Mouse (Mus musculus) granulocyte monocyte progenitor cell, adult 5-6 weeks (primary cell): ENCODE data around the gene Ift57. TPM values are rescaled to one million over a fixed set of nuclear protein-coding genes. Genes with fewer than 3 reads are reported as not detected.
A peak's percentile ranks its signal among the peaks of the same experiment; 100 is the strongest.

Source experiments
- ATAC-seq: replicated peaks from 2 replicates; pipeline ENCODE4 v1.8.0; 2016; ENCODE audit warnings: mild to moderate bottlenecking, moderate TSS enrichment, inconsistent platforms; ENCODE audit not compliant: poor library complexity, severe bottlenecking
- total RNA-seq, 2 experiments: library from RNA; stranded (forward) in 1 of 2; stranded (reverse) in 1 of 2; fragments of 200-712, 200-1000 nt in 1 of 2; fragments of >200 nt in 1 of 2; fragmentation: Nextera tagmentation in 1 of 2; gene quantifications; 2 replicates each; pipeline ENCODE4 v1.2.3; 2014 to 2017

Gene Ift57
- total RNA-seq, 2 experiments from 2014 or later = 28.8 to 48.5 TPM

DNA sequence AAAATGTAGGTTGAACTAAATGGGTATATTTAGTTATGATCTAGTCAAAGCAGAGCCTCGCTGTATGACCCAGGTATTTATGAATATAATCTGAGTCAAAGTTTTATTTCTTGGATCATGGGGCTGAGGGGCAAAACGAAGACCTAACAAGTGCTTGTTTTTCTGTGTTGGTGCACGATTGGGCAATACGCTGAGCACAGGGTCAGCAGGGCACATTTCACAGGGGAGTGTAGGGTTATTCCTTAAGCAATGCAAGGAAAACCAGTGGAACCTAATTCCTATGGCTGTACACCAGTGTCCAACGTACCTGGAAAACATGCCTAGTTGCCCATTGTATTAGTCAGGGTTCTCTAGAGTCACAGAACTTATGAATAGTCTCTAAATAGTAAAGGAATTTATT is 88.7 kb downstream of the Ift57 start:
- no peak for ATAC-seq

GRCm38 (mm10) chr16:49790575-49791465 is 91.8 kb downstream of the Ift57 start:
- ATAC-seq = peak; percentile 80

- ATAC-seq = peak; percentile 67
Measured at GRCm38 (mm10) chr16:49792446-49792878, 93.4 kb downstream of the Ift57 start.

GRCm38 (mm10) chr16:49793596-49793995 is 94.6 kb downstream of the Ift57 start:
- no peak for ATAC-seq

GRCm38 (mm10) chr16:49796271-49796670 is 97.2 kb downstream of the Ift57 start:
- 0 out of 2 replicates have a peak, but pooled peaks have one; percentile 8 for ATAC-seq

DNA sequence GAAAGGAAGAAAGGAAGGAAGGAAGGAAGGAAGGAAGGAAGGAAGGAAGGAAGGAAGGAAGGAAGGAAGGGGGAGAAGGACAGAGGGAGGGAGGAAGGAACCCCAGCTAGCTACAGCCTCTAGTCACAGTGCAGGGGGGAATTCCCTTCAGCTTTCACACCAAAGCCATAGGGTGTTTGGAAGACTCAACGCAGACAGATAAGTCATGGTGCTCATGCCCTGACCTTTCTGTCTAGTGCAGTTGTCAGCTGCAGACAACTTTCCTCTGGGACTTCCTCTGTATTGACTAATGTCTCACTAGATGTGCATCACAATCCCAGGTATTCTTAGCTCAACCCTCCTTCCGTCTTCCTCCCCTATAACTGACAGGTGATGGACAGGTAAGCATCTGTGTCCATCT is 97.9 kb downstream of the Ift57 start:
- ATAC-seq = no peak

DNA sequence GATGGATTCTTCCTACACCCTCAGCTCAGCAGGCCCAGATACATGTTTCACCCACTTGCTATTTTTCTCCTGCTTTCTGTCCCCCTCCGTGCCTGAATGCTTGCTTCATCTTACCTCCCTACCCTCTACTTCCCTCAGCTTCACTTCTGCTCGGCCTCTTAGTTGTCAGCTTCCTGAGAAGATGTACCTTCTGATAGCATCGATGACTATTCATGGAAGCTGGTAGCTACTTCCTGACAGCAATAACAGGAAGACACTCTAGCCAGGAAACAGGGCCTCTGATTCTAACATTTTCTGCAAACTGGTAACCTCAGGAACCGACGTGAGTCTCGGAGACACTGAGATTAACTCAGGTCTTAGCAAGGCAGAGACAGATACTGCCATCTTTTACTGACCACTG is 99.8 kb downstream of the Ift57 start:
- peak; percentile 55 for ATAC-seq

DNA sequence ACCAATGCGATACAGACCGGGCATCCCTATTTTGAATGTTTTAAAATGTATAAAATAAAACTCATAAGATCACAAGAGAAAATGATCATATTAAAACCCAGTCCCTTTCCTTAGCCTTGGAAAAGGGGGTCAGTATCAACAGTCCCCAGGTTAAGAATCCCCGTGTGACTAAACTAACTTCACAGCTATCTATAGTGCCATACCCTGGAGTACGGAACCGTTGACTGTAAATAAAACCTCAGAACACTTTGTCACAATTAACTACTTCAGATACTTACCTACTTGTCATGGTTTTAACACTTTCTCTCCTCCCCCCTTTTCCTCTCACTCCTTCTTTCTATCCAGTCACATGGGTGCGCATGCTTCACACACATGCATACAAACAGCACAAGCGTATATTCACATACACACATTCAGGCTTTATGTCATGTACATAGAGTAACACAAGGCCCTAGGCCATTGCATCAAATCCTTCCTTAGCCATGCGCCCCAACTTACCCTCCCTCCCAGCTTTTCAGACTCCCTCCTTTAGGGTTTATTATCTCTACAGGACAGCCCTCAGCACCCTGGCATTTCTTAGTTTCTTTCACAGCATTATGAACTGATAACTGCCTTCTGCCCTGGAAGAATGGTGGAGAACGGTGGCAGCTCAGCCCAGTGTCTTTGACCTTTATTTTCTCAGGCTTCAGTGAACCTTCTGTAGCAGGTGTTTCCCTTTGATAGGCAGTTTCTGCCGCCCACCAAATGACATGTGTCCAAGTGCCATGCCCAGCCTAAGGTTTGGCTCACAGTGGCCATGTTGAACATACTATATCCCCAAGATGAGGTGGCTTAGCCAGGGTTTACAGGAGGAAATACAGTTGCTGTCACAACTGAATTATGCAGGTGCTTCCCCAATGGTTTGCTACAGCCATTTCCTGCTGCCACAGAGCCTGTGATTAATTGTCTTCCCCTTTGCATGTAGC is 100.8 kb downstream of the Ift57 start, which contains the start of gene Cd47:
Gene Cd47, plus strand, starts transcription at position 937 of the 965 bp plus-strand sequence.
- ATAC-seq = peak; percentile 73

GRCm38 (mm10) chr16:49800996-49801395 is 102.0 kb downstream of the Ift57 start:
- no peak for ATAC-seq

DNA sequence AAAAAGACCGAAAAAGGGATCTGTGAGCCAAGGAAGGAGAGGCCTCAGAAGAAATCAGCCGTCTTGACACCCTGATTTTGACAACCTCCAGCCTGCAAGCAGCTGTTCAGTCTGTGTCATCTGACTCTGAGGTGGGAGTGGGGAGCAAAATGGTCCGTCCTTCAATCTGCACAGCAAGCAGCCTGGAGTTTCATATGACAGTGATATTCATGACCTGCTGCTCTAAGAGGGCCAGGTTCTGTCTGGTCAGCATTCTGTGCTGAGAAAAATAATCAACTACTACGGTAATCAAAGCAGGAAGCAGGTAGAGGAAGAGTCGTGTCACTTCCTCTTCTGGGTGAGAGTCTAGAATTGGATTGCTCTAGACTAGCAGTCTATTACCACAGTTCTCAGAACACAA is 102.4 kb downstream of the Ift57 start:
- ATAC-seq = peak; percentile 43

GRCm38 (mm10) chr16:49802993-49803392 is 104.0 kb downstream of the Ift57 start:
- no peak for ATAC-seq

- ATAC-seq = no peak
Measured at GRCm38 (mm10) chr16:49803932-49804461, 105.0 kb downstream of the Ift57 start.

- no peak for ATAC-seq
Measured at GRCm38 (mm10) chr16:49806920-49807319, 107.9 kb downstream of the Ift57 start.

DNA sequence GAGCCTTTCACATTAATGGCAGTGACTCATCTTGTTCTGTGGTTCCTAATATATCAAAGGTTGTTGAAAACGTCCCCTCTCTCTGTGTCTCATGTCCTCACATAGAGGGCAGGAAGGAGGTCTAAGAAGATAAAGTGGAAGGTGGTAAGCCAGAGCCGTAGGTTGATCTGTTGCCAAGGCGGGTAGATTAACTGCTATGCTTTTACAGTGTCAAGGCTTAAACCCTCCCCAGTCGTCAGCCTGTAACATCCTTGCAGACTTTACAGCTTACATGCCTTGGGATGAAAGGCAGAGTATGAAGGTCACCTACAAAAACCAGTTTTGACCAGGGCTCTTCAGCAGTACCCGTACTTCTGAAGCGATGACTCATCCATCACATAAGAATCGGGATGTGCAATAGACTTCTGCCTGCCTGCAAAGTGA is 108.4 kb downstream of the Ift57 start:
- ATAC-seq = peak; percentile 58

GRCm38 (mm10) chr16:49807862-49808430 is 108.9 kb downstream of the Ift57 start:
- no peak for ATAC-seq

- ATAC-seq = no peak
Measured at GRCm38 (mm10) chr16:49811897-49812296, 112.9 kb downstream of the Ift57 start.

DNA sequence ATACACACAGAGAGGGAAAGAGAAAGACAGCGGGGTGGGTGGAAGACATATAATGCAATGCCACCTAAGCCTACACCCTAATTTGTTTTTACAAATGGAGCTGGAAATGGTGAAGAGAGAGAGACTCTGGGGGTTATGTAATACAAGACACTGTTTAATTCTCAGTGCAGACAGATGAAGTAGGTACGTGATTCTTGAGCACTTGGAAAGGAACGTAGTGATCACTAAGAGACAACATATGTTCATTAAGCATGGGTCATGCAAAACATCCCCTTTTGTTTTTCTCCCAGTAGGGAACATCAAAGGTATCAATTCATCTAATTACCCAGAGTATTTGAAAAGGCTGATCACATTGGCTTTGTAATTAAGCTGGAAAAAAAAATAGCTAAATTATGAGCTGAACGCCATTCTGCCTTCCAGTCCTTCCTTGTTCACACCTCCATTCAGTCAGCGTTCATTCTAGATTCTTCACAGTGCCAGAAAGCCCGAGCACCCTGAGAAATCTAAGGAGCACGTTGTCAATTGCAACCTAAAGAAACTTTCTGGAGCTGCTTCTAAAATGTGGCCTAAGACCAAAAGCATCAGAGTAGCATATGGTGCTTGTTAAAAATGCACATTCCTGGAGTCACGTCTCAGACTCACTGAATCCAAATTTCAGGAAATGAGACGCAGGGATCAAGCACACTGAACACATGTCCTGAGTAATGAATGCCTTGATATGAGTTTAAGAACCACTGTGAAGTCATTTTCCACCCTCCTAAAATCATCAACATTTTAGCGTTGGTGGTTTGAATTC is 114.0 kb downstream of the Ift57 start:
- no peak for ATAC-seq

DNA sequence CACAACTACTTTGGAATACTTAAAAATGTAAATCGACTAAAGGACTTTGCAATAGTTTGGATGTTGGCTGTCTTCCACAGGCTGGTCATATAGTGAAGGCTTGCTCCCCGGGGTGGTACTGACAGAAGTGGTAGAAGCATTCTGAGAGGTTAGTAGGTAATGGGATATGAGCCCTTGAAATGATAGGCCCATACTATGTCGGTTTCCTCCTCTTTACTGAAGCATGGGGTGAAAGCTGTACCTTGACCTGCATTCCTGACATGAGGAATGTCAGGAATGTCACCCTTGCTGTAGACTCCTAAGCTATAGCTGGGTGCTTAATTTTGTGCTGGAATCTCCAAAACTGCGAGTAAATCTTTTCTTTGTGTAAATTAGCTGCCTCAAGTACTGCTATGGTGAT is 115.4 kb downstream of the Ift57 start:
- ATAC-seq = no peak
